1 mouse cellular context compared by ENCODE assay signal in genomic region chr16:38476312-38477240, GRCm38 (mm10).
TF ChIP-seq lines count a peak whose summit lies in the region.

No protein-coding gene starts in this region.

TF ChIP-seq in MEL, 35 proteins besides CTCF, POLR2A, EP300 and RAD21 (continued from another document):
- TF ChIP-seq USF2 (IDR thresholded peaks at IDR 0.05; ENCODE audit: borderline replicate concordance in 1 of 2, insufficient read depth in 1 of 2, low read depth in 1 of 2, low read length in 2 of 2) (peak in 1 of 2 experiments; percentile 53; a peak in 1 of 4 replicates), CHD2 (IDR thresholded peaks at IDR 0.05; ENCODE audit: low read length) (no peak), MAFK (IDR thresholded peaks at IDR 0.05; ENCODE audit: borderline replicate concordance, low read depth, low read length) (no peak), SIN3A (IDR thresholded peaks at IDR 0.05; ENCODE audit: low read length) (no peak; the same call in 1 of the 2 replicates), HCFC1 (IDR thresholded peaks at IDR 0.05; ENCODE audit: low read depth, low read length) (no peak; the same call in 1 of the 2 replicates), ZKSCAN1 (IDR thresholded peaks at IDR 0.05; ENCODE audit: low read depth, low read length) (no peak), KAT2A (conservative IDR thresholded peaks at IDR 0.05; ENCODE audit: low read depth, low read length) (no peak), TAL1 (IDR thresholded peaks at IDR 0.05; ENCODE audit: low read length) (no peak), USF1 (IDR thresholded peaks at IDR 0.05; ENCODE audit: low read depth, low read length) (peak; percentile 86), JUND (IDR thresholded peaks at IDR 0.05; ENCODE audit: low read depth, low read length) (no peak), SMC3 (IDR thresholded peaks at IDR 0.05; ENCODE audit: low read depth, low read length) (no peak)
TF ChIP-seq in MEL: peak in this region for 8.
